Mouse (Mus musculus) forebrain, embryonic 15.5 days (tissue): ENCODE results near the gene Nr3c2. TPM values are rescaled to one million over a fixed set of nuclear protein-coding genes. Genes with fewer than 3 reads are reported as not detected.

ENCODE experiments used
- ATAC-seq: fragments of 200-750 bp; cut with Nextera tagmentation; replicated peaks from 2 replicates; pipeline ENCODE4 v1.8.0; 2017; ENCODE audit warnings: mild to moderate bottlenecking, moderate TSS enrichment, moderate library complexity
- H3K27ac ChIP-seq: fragments of 300-500 bp; sonication (generic); replicated peaks from 2 replicates; pipeline ENCODE4 v1.5.1; 2015; ENCODE audit warnings: mild to moderate bottlenecking, inconsistent platforms
- H3K27me3 ChIP-seq: fragments of 300-500 bp; sonication (generic); 2 replicates; pipeline ENCODE4 v1.6.1; 2015; ENCODE audit warnings: inconsistent platforms
- H3K36me3 ChIP-seq: fragments of 300-500 bp; sonication (generic); 2 replicates; pipeline ENCODE4 v1.6.1; 2015; ENCODE audit warnings: mild to moderate bottlenecking, inconsistent platforms
- H3K4me1 ChIP-seq: fragments of 300-500 bp; sonication (generic); 2 replicates; pipeline ENCODE4 v1.6.1; 2015; ENCODE audit warnings: inconsistent platforms
- H3K4me2 ChIP-seq: fragments of 300-500 bp; sonication (generic); replicated peaks from 2 replicates; pipeline ENCODE4 v1.6.1; 2015; ENCODE audit warnings: mild to moderate bottlenecking, inconsistent platforms
- H3K4me3 ChIP-seq: fragments of 300-500 bp; sonication (generic); 2 replicates; pipeline ENCODE4 v1.5.1; 2015; ENCODE audit warnings: mild to moderate bottlenecking, inconsistent platforms
- H3K9ac ChIP-seq: fragments of 300-500 bp; sonication (generic); replicated peaks from 2 replicates; pipeline ENCODE4 v1.6.1; 2015; ENCODE audit warnings: mild to moderate bottlenecking, inconsistent platforms
- H3K9me3 ChIP-seq: fragments of 300-500 bp; sonication (generic); 2 replicates; pipeline ENCODE4 v1.6.1; 2016; ENCODE audit warnings: inconsistent platforms
- WGBS: fragments of 180-500 bp; shearing (Covaris S2); methylation state at CpG from one replicate; pipeline ENCODE4 v1.1.7; 2015; ENCODE audit warnings: mixed read lengths; 5-methylcytosine and 5-hydroxymethylcytosine counted together
- polyA plus RNA-seq: library from polyadenylated mRNA; unstranded; fragments of >200 nt; fragmentation: Nextera tagmentation; extraction: Ambion mirVana; gene quantifications from 2 replicates; pipeline ENCODE4 v1.2.1, GENCODE M21; 2015

Nr3c2 gene
- polyA plus RNA-seq = 2.4 and 3.5 TPM in 2 replicates

DNA sequence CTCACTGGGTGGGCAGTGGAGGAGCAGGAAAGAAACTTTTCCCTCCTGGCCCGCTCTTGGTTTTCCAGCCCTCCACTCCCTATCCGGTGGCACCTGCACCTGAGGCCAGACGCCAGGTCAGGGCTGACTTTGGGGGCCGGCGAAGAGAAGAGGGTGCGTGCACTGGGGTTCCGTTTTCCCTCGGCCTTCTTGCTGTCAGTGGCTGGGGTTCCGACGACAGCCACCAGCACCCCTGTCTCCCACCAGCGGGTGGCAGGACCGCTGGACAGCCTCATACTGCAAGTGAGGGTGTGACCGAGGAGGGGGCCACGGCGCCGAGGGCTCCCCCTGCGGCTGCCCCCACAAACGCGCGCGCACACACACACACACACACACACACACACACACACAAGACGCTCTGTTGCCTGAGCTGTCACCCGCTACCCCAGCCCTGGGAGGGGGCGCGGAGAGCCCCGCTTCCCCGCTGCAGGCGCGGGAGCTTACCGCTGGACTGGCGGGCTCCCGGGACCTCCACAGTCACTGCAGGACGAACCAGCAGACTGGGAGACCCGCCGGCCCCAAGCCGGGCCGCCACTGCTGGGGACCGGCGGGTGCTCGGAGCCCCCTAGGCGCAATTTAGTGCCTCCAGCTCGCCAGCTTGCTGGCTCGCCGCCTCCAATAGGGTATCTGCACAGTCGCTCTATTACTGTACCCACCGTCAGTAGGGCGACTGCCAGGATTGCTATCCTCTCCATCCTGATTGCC is at the start of gene Nr3c2:
Gene Nr3c2 (plus strand): TSS at position 32 of the 744 bp plus-strand sequence.
- 0% methylated on average over 46 of the region's 47 CpGs for WGBS
- no peak within 1 kb of the TSS for H3K27ac ChIP-seq
- H3K9ac ChIP-seq = peak within 1 kb of the TSS; percentile 45
- ATAC-seq = peak; percentile 20
- peak within 1 kb of the TSS; percentile 97 for H3K4me2 ChIP-seq
- H3K27me3 ChIP-seq = peaks cover 42% of the 10 kb centered on the region; the same call in 1 of the 2 replicates
- peak within 1 kb of the TSS; percentile 77 for H3K4me3 ChIP-seq
- H3K36me3 ChIP-seq = no peaks in the 10 kb centered on the region
- H3K9me3 ChIP-seq = no peaks in the 10 kb centered on the region
- H3K4me1 ChIP-seq = peaks cover 33% of the 10 kb centered on the region

DNA sequence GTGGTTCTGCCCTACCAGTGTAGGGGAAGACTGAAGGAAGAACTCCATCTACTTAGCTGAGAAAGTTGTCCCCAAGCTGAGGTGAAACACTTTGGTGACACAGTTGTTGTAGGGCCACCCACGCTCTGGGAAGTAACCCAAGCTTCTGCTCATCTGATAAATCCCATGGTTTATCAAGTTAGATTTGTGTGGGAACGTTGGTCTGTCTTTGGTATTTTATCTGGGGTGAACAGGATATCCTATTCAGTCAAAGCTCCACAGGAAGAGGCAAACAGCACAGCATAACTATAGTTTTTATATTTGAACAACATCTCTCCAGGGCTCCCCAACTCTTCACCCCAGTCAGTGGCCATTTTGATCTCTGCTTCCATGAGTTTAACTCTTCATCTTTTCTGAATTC is 40.7 kb upstream of the Nr3c2 start:
- no peak overlapping the region for H3K9ac ChIP-seq
- WGBS = 76% methylated on average over 2 of the region's 2 CpGs

DNA sequence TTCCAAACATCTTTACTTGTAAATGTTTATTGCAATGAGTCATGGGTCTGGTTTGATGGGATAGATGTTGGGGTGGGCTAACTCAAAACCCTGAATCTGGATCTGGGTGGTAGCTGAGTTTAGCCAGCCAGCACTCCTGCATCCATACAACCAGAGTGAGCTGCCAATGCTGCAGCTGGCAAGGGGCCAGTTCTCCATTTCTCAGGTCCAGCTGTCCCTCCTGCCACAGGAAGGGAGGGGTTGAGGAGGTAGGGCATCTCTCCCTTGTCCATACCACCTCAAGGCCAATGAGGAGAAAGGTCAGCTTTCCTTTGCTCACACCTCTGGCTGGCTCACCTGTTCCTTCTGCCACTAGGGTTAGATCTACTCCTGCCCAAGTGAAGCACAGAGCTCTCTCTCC is 39.5 kb upstream of the Nr3c2 start:
- no peak overlapping the region for H3K4me2 ChIP-seq

More for the DNA sequence above, 40.7 kb upstream of the Nr3c2 start:
- H3K4me2 ChIP-seq = no peak overlapping the region
- no peaks in the 10 kb centered on the region for H3K36me3 ChIP-seq
- H3K9me3 ChIP-seq = no peaks in the 10 kb centered on the region
- H3K4me3 ChIP-seq = no peak overlapping the region
- no peak overlapping the region for H3K27ac ChIP-seq
- no peaks in the 10 kb centered on the region for H3K27me3 ChIP-seq
- no peaks in the 10 kb centered on the region for H3K4me1 ChIP-seq
- ATAC-seq = no peak

DNA sequence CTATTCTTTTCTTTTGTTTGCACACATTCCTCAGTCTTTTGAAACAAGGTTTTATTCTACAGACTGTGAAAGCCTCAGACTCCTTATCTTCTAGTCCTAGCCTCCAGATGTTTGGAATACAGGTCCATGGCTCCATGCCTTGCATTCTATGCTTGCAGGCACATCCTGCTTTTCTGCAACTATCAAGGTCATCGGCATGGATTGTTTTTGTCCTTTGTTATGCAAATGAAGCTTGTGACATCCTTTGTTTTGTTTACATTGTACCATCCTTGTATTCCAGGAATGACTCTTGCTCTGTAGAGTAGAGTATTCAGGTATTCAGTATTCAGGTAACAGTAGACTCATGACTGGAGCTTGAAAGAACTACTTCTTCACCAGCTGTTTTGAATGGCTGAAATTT is 36.2 kb upstream of the Nr3c2 start:
- no peaks in the 10 kb centered on the region for H3K36me3 ChIP-seq
- no peak overlapping the region for H3K27ac ChIP-seq
- H3K4me2 ChIP-seq = no peak overlapping the region
- H3K4me3 ChIP-seq = no peak overlapping the region
- H3K4me1 ChIP-seq = no peaks in the 10 kb centered on the region
- H3K9ac ChIP-seq = no peak overlapping the region
- no peaks in the 10 kb centered on the region for H3K27me3 ChIP-seq
- 83% methylated on average over 1 of the region's 1 CpGs for WGBS
- no peaks in the 10 kb centered on the region for H3K9me3 ChIP-seq
- no peak for ATAC-seq

More for the DNA sequence above, 39.5 kb upstream of the Nr3c2 start:
- Histone ChIP-seq H3K27ac (no peak overlapping the region), H3K9me3 (no peaks in the 10 kb centered on the region), H3K27me3 (no peaks in the 10 kb centered on the region), H3K4me3 (no peak overlapping the region), H3K9ac (no peak overlapping the region), H3K4me1 (no peaks in the 10 kb centered on the region), H3K36me3 (no peaks in the 10 kb centered on the region)
- ATAC-seq = no peak

DNA sequence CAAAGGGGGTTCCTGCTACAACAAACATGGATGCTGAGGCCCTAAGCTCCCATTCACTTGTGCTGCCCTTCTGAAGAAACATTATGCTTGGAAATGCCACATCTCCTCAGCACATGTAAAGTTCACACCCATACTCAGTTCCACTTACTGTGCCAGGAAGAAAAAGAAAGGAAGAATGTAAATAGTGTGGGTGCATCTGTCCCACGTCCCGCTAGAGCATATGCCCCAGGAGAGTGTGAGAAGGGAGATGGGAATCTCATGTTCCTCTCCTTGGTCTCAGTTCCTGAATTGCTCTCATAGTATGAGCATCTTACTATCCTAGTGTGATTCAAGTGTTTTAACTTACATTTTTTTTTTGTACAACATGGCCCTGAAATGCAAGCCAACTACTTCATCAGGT is 22.4 kb upstream of the Nr3c2 start:
- Histone ChIP-seq H3K4me2 (no peak overlapping the region), H3K4me1 (no peaks in the 10 kb centered on the region), H3K36me3 (no peaks in the 10 kb centered on the region), H3K27ac (no peak overlapping the region), H3K4me3 (no peak overlapping the region), H3K9ac (no peak overlapping the region), H3K9me3 (no peaks in the 10 kb centered on the region), H3K27me3 (no peaks in the 10 kb centered on the region)
- ATAC-seq = no peak
- 70% methylated on average over 2 of the region's 2 CpGs for WGBS

DNA sequence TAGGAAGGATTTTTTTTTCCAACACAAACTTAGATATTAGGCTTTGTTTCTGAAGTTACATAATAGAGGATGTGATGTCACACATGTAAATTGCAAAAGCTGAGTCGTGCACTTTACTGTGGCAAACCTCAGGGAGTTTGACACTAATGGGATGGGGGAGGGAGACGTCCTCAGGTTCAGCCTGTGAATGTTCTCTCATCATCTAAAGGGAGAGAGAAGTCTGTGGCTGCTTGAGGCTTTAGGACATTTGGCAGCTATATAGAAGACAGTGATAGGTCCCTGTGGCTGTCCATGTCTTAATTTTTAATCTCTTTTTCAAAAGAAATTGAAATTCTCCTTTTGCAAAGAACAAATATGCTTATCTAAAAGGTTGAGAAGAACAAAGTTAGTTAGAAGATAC is 2.2 kb upstream of the Nr3c2 start:
- ATAC-seq = no peak
- no peak overlapping the region for H3K4me3 ChIP-seq
- peaks cover 25% of the 10 kb centered on the region for H3K4me1 ChIP-seq
- WGBS = 0% methylated on average over 2 of the region's 2 CpGs
- no peak overlapping the region for H3K27ac ChIP-seq
- H3K4me2 ChIP-seq = no peak overlapping the region
- no peak overlapping the region for H3K9ac ChIP-seq
- H3K27me3 ChIP-seq = peaks cover 28% of the 10 kb centered on the region; the same call in 1 of the 2 replicates
- H3K36me3 ChIP-seq = no peaks in the 10 kb centered on the region
- no peaks in the 10 kb centered on the region for H3K9me3 ChIP-seq

DNA sequence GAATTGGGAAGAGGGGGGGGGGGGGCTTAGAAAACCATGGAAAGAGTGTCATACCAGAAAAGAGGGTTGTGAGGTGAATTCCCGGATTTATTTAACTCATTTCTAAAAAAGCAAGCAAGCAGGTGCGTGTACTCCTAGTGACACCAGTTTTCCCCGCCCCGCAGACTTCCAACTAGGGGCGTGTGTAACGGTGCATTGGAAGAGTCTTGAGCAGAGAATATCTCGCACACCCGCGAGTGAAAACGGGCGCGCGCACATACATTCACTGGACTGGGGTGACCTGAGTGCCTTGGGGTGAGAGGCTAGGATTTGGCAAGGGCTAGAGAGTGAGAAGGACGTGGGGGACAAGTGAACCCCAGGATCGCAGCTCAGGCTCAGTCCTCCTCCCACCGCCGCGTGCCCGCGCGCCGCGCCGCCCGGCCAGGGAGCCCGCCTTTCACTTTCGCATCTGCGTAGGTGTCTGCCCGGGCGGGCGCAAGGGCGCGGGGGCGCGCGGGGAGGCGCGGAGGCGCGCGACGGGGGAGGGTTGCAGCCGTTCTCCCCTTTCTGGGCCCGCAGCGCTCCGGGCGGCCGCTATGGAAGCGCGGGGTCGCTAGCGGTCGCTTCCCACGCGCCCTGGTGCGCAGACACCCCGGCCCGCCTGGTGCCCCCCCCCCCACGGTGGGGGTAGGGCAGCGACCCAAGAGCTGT is 376 bp upstream of the Nr3c2 start:
- peaks cover 42% of the 10 kb centered on the region; the same call in 1 of the 2 replicates for H3K27me3 ChIP-seq
- no peaks in the 10 kb centered on the region for H3K36me3 ChIP-seq
- H3K4me1 ChIP-seq = peaks cover 33% of the 10 kb centered on the region
- WGBS = under 1% methylated on average over 37 of the region's 60 CpGs
- peak overlapping the region; percentile 97 for H3K4me2 ChIP-seq
- no peak overlapping the region for H3K27ac ChIP-seq
- H3K9ac ChIP-seq = peak overlapping the region; percentile 45
- no peaks in the 10 kb centered on the region for H3K9me3 ChIP-seq
- peak overlapping the region; percentile 77 for H3K4me3 ChIP-seq
- ATAC-seq = peak; percentile 32

DNA sequence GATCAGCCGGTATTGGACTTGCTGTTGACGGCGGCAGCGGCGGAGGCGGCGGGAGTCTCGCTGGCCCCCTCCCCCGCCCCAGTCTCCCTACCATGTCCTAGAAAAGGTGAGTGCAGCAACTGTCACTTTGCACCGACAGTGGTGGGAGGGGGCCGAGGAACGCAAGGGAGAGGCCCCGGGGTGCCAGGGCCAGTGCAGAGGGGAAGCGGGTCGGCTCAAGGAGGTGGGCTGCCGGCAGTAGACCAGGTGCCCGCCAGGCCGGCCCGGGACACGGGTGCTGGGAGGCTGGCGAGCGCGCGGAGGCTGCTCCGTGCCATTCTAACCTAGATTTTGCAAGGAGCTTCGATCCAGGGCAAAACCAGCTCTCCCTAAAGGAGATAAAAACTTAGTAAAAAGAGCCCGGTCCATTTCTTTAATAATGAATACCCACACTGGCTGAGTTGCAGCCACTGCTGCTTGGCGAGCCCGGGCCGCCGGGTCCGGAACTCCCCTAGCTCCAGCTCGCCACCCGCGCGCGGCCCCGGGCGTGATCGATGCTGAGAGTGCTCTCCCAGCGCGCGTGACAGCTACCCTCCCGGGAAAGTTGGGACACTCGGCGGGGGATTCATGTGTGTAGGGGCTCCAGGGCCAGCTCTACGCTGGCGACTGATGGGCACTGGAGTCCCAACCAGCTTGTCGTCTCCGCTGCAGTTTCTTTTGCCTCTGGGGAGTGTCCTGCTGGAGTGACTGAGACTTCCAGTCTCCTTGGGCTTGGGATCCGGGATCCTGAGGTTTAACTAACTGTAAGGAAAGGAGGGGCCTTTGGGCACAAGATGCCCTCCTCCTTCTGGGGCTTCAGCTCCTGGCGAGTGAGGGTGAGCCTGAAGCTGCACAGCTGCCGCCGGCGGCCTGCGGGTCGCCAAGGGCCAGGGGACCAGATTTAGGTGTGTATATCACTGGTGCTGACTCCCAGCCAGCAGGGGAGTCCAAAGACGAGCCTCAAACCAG is 1.2 kb downstream of the Nr3c2 start:
- Histone ChIP-seq H3K36me3 (no peaks in the 10 kb centered on the region), H3K4me3 (peak overlapping the region; percentile 77), H3K27me3 (peaks cover 42% of the 10 kb centered on the region; the same call in 1 of the 2 replicates), H3K9ac (peak overlapping the region; percentile 45), H3K4me1 (peaks cover 33% of the 10 kb centered on the region), H3K9me3 (no peaks in the 10 kb centered on the region), H3K27ac (no peak overlapping the region), H3K4me2 (peak overlapping the region; percentile 97)
- under 1% methylated on average over 58 of the region's 58 CpGs for WGBS
- no peak for ATAC-seq

DNA sequence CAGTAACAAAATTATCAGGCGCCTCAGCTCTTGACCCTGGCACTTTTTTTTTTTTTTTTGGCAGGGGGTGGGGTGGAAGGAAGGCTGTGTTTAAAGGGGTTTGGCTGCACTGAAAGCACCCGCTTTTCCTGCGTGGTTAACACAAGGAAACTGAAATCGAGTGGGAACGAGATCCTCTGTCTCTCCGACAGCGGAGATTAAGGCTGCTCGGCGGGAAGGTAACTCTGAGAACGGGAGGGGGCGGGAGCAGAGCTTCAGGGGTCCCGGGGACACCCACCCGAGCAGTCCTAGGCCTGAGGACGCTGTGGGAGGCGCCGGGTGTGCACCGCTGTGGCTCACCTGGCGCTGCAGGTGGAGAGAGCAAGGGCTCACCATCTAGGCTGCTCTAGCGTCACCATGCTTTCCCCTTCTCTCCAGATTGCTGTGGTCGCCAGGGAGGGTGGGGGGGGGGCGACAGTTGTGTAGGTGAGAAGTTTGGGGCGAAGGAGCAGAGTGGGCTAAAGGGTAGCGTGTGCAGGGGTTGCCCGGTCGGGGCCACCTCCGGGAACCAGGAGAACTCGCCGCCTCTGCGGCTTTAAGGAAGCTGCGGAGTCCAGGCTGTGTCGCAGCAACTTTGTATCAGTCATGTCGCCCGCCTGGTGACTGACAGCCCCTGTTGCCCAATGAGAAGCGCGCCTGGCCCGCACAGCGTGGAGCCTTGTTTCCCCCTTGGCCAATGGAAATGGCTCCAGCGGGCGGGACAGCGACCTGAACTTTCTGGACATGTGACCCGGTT is 2.4 kb downstream of the Nr3c2 start:
- Histone ChIP-seq H3K9ac (peak overlapping the region; percentile 48), H3K4me3 (peak overlapping the region; percentile 77), H3K9me3 (no peaks in the 10 kb centered on the region), H3K4me2 (peak overlapping the region; percentile 97), H3K27me3 (peaks cover 42% of the 10 kb centered on the region; the same call in 1 of the 2 replicates), H3K36me3 (no peaks in the 10 kb centered on the region), H3K27ac (no peak overlapping the region), H3K4me1 (peaks cover 33% of the 10 kb centered on the region)
- 0% methylated on average over 41 of the region's 41 CpGs for WGBS
- ATAC-seq = peak; percentile 97

DNA sequence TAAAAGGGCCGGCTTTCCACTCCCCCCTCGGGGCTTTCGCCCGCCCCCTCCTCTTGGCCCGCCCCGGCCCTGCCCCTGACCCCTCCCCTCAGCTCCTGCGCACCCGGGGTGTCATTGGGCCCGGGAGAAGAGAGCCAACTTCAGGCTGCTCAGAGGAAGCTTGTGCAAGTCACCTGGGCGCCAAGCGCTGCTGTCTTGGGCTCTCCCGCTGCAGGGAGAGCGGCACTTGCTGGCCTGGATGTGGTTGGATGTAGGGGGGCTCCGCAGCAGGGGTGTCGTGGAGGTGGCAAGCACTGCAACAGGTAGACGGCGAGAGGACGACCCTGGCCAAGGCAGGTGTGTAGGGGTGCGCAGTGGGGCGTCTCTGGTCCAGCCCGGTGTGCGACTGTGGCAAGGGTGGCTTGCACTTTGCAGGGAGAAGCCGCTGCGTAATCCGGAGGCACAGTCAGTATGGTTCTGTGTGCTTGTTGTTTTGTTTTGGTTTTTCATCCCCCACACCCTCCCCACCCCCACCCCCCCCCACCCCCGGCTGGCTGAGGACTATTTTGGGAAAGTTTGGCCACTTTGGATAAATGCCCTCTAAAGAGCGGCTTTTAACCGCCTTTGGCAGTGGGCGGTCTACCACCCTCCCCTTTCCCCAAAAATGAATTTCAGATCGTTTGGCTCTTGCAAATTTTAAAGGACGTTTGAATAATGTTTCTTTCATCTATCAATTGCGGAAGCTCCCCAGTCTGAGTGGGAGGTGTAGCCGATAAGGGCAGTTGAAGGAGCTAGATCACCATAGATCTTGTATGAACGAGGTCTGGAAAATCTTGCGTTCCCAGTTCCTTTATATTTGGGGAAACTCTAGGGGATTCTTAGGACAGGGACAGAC is 3.2 kb downstream of the Nr3c2 start:
- H3K4me3 ChIP-seq = peak overlapping the region; percentile 77
- under 1% methylated on average over 34 of the region's 35 CpGs for WGBS
- no peak overlapping the region for H3K27ac ChIP-seq
- H3K27me3 ChIP-seq = peaks cover 35% of the 10 kb centered on the region; the same call in 1 of the 2 replicates
- no peaks in the 10 kb centered on the region for H3K9me3 ChIP-seq
- H3K36me3 ChIP-seq = no peaks in the 10 kb centered on the region
- peak overlapping the region; percentile 97 for H3K4me2 ChIP-seq
- no peak overlapping the region for H3K9ac ChIP-seq
- H3K4me1 ChIP-seq = peaks cover 33% of the 10 kb centered on the region
- peak; percentile 66 for ATAC-seq
